Mouse (Mus musculus): ENCODE measurements around the gene Rnf223.

Gene Rnf223

DNA sequence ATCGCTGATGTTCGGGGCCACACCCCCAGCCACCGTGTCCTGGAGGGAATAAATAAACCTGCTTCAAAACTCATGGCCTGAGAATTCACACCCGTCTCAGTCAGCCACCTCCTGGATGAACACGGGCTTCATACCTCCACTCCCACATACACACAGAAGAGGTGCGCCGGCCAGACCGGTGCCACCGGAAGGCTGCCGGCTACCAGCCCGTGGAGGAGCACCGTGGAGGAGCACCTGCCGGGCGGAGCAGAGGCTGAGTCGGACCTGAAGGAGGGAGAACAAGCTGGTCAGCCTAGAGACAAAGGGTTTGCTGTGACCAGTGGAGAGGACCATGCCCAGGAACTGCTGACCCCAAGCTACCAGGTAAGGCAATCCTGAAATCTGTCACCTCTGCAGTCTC, at the start of gene Rnf223:
Gene Rnf223 (plus strand): TSS at position 78 of the 400 bp plus-strand sequence.
- in situ Hi-C loops (cut with MboI; ENCODE audit: low pct_unique_long_range_greater_than_20kb in 1 of 2, low sequenced_read_pairs in 2 of 2, unreplicated experiment in 1 of 2): no loop called here

DNA sequence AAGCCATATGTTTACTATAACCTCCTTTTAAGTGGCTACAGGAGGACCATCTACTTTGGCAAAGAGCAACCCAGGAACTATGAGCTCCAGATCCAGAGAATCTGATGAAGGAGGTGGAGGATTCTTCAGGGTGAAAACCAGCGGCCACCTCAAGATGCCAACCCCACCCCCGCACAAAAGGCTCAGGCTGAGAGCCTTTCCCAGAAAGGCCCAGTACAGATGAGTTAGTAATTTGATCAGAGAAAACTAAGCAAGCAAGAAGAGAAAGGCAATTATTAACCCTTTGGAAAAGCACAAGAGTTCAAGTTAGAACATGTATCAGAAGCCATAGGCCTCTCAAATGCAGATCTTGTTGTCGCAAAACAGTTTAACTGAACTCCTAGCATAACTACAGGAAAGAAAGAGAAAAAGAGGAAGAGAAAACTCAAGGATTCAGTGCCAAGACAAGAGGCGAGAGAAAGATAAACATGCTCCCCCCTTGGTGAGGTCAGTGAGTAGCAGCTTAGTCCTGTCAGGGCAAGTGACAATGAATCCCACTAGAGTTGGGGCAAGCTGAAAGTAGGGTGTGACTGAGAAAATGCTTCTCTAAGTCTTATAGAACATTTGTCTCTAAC, 47.6 kb upstream of the Rnf223 start:
- in situ Hi-C loops (cut with MboI; ENCODE audit: low pct_unique_long_range_greater_than_20kb in 1 of 2, low sequenced_read_pairs in 2 of 2, unreplicated experiment in 1 of 2): no loop called here

DNA sequence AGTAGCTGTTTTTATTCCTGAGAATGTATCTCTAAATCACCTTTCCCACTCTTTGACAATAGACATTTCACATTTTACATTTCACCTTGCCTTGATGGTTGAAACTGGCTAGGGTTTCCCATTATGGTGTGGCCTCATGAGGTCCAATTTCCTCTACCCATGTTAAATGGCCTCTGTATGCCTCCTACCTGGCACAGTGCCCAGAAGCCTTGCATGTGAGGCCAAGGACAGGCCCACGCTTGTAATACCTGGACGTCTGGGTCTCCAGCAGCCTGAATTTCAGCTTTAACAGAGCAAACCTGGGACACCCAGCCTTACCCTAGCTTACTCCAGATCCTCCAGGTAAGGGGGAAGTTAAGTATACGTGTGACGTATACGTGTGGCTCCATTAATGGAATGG, 47.0 kb upstream of the Rnf223 start:
- in situ Hi-C loops (cut with MboI; ENCODE audit: low pct_unique_long_range_greater_than_20kb in 1 of 2, low sequenced_read_pairs in 2 of 2, unreplicated experiment in 1 of 2): no loop called here

DNA sequence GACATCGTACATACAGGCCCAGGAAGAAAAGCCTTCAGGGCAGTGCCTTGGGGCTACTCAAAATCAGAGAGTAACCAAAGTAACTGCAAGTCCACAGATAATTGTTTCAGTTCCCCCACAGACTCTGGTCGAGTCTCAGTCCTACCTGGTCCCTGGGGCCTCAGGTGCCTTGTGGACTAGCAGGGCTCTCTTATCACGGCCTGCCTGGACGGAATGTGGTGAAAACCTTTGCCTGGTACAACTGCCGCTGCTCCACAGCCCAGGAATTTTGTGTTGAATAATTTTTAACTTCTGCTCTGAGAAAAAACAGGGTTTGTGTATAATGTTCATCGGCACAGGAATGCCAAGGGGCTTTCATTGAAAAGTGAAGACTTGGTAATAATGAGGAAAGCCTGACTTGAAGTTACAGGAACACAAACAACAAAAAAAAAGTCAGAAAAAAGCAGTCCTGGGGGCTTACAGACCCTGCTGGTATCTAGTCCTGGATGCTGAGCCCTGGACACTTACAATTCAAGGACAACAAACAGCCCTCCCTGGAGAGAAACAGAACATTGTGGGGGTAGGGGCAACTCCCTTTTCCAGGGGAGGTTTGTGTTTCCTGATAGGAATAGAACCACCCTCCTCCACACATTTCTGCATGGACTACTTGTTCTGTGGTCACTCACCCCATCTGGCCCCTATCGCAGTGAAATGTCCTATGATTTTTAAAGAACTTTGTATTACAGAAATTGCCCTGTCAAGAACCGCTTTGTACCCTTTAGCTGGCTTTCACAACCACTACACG, 46.0 kb upstream of the Rnf223 start:
- in situ Hi-C loops (cut with MboI; ENCODE audit: low pct_unique_long_range_greater_than_20kb in 1 of 2, low sequenced_read_pairs in 2 of 2, unreplicated experiment in 1 of 2): no loop called here

DNA sequence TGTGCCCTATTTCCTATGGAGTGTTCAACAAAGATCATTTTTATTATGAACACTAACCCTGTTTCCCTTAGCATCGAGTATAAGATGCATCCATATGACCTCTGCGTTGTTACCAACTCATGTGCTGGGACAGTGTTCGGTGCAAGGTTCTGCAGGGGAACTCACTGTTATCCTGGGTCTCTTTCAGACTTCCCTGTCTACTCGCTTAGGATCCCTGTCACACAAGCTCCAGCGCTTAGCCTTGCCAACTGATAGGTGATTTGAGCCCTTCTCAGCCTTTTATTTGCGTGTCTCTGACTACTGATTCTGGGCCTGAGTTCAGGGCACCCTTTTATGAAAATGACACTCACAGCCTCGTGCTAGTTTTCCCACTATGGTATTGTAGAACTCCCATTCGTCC, 45.1 kb upstream of the Rnf223 start:
- in situ Hi-C loops (cut with MboI; ENCODE audit: low pct_unique_long_range_greater_than_20kb in 1 of 2, low sequenced_read_pairs in 2 of 2, unreplicated experiment in 1 of 2): no loop called here

DNA sequence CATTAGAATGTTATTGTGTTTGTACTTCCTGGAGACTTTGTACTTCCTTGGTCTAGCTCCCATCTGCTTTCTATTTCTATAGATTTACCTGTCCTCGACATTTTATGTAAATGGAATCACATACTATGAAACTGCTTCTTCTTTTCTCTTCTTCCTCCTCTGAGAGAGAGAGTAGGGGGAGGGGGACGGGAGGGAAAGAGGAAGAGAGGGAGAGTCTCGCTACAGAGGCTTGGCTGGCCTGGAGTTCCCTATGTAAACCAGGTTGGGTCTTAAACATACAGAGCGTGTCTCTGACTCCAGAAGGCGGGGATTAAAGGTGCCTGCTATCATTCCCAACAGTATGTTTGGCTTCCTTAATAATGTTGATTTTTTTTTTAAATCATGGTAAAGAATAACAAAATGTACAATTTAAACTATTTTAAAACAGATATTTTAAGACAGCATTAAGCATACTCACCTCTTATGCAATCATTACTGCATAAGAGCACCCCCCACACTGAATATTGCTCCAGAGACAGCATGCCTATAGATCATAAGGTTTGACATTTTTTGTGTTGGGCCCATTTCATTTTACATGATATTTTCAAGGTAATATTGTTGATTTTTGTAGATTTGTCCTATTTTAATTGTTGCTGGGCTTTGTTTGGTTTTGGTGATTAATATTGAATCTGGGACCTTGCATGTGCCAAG, 42.8 kb upstream of the Rnf223 start:
- in situ Hi-C loops (cut with MboI; ENCODE audit: low pct_unique_long_range_greater_than_20kb in 1 of 2, low sequenced_read_pairs in 2 of 2, unreplicated experiment in 1 of 2): no loop called here

DNA sequence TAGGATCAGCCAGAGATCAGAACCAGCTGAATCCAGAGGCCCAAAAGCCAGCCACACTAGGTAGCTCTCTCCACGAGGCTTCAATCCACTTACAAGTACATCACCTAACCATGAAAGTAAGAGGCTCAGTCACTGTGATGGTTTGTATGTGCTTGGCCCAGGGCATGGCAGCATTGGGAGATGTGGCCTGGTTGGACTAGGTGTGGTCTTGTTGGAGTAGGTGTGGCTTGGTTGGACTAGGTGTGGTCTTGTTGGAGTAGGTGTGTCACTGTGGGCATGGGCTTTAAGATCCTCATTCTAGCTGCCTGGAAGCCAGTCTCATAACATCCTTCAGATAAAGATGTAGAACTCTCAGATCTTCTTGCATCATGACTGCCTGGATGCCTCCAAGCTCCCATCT, 39.1 kb upstream of the Rnf223 start:
- in situ Hi-C loops (cut with MboI; ENCODE audit: low pct_unique_long_range_greater_than_20kb in 1 of 2, low sequenced_read_pairs in 2 of 2, unreplicated experiment in 1 of 2): no loop called here

DNA sequence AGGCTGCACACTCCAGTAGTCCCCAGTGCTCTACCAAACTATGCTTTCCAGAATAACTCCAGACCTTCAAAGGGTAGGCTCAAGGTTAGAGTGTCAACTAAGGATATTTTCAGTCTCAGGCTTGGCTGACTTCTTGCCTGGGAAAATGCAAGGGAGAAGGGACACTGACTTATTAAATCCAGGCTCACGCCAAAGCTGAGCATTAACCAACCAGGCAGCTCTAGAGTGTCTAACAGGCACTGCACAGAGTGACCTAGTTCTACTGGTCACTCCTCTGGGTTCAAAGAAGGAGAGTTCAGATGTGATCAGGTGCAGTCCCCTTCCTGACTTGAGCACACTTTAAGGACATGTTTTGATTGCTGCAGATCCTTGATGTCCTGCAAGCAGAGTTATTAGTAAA, 37.5 kb upstream of the Rnf223 start:
- in situ Hi-C loops (cut with MboI; ENCODE audit: low pct_unique_long_range_greater_than_20kb in 1 of 2, low sequenced_read_pairs in 2 of 2, unreplicated experiment in 1 of 2): no loop called here

DNA sequence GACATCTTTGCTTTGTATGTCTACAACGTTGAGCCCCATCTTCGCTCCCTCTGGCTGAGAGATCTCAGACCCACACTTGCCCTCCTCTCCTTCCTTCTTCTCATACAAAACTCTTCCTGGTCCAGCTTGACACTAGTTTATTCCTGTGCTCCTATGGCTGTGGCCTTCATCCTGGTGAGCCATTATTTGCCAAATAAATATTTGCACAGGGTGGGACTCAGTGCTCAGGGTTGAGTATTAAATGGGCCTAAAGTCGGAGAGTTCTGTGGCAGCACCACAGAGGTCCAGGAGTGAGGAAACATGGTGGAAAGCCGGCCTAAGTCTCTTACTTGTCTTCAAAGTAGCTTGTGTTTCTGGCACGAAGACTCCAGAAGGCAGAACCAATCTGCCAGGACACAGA, 36.6 kb upstream of the Rnf223 start:
- in situ Hi-C loops (cut with MboI; ENCODE audit: low pct_unique_long_range_greater_than_20kb in 1 of 2, low sequenced_read_pairs in 2 of 2, unreplicated experiment in 1 of 2): no loop called here

DNA sequence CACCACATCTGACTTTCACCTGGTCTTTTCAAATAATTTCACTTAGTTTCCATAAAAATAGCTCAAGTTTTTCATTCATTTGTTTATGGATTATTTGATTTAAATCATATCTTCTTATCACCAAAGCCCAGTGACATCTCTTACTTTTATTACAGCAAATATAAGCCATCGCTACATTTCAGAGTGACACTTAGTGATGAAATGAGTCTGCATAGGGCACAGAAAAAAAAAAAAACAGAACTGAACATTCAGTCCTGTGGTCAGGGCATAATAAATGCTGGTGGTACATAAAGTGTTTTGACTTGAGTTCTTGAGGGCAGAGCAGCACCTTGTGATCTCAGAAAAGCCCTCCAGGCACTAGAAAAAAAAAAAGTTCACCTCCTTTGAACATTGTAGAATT, 34.1 kb upstream of the Rnf223 start:
- in situ Hi-C loops (cut with MboI; ENCODE audit: low pct_unique_long_range_greater_than_20kb in 1 of 2, low sequenced_read_pairs in 2 of 2, unreplicated experiment in 1 of 2): loop anchor here in 1 of 2 experiments (5.0 kb wide), 1 partner anchor 64 kb away; no protein-coding TSS in a partner anchor

DNA sequence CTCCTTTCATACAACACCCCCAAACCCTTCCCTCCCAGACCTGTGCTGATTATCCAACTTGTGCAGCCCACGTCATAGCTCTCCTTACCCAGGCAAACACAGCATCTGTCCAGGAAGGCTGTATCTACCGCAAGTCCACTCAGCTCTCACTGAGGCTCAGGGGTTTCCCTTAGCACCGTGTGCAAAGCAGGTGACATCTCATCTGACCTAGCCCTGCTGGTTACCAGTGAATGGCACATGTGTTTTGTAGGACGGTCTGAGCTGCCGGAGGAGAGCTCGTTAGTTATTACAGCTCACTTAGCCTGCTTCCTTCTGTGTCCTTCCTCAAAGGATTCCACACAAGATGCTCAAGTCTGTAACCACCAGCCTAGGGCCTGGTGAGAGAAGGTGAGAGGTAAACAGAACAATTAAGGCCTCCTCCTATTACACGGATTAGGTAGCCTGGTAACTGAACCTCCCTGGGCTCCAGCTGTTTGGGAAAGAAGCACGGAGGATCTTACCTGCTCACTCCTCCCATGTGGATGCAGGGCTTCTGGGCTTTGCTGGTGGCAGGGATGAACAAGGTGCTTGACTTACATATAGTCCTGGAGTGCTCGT, 32.4 kb upstream of the Rnf223 start:
- in situ Hi-C loops (cut with MboI; ENCODE audit: low pct_unique_long_range_greater_than_20kb in 1 of 2, low sequenced_read_pairs in 2 of 2, unreplicated experiment in 1 of 2): loop anchor here in 1 of 2 experiments (5.0 kb wide), 1 partner anchor 66 kb away; no protein-coding TSS in a partner anchor

DNA sequence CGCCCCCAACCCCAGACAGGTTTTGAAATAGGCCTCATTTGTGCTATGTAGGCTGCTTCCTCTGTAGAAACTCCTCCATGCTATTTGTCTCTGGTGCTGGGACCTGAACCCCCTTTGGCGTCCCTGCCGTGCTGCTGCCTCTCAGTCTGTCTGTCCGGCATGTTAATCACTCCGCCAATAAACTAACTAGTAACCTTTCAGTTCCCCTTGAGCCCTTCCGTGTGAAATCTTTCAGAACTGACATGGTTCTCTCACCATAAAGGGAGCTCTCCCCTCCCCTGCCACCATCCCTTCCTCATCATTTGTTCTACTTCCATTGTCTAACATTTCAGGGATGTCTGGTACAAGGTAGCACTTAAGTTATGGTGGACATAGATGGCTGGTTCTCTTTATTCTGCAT, 30.9 kb upstream of the Rnf223 start:
- in situ Hi-C loops (cut with MboI; ENCODE audit: low pct_unique_long_range_greater_than_20kb in 1 of 2, low sequenced_read_pairs in 2 of 2, unreplicated experiment in 1 of 2): loop anchor here in 1 of 2 experiments (5.0 kb wide), 1 partner anchor 67 kb away; no protein-coding TSS in a partner anchor

DNA sequence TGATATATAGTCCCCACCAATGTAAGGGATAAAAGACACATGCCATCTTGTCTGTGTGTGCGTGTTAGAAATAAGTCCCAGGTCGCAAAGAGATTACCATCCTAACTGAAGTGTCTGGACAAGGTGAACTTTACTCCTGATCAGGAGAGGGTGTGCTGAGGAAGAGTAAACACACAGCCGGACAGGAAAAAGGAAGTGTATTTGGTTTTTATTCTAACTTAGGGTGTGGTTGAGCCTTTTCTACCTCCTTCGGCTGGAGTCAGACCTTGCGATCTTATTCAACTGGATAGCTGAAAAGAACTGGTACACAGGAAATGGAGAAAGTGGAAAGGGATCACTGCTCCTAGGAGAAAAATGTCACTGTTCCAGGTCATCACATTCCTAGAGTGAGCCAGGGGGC, 29.8 kb upstream of the Rnf223 start:
- in situ Hi-C loops (cut with MboI; ENCODE audit: low pct_unique_long_range_greater_than_20kb in 1 of 2, low sequenced_read_pairs in 2 of 2, unreplicated experiment in 1 of 2): no loop called here

DNA sequence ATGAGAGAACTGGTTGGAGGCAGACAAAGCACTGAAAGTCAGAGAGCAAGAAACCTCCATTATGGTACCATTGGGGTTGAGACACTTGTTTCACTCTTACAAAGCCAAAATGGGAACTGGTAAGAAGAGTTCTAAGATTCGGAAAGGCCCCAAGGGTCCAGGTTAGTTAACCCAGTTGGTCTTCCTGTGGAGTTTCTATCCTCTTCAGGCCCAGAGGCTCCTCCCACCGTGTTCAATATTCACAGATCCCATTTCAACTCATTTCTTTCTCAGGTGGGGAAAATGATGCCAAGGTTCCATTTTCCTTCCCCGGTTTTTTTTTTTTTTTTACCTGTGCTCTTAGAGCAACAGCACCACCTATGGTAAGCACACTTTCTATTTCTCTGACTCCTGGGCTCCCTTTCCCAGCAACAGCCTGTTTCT, 28.8 kb upstream of the Rnf223 start:
- in situ Hi-C loops (cut with MboI; ENCODE audit: low pct_unique_long_range_greater_than_20kb in 1 of 2, low sequenced_read_pairs in 2 of 2, unreplicated experiment in 1 of 2): no loop called here

DNA sequence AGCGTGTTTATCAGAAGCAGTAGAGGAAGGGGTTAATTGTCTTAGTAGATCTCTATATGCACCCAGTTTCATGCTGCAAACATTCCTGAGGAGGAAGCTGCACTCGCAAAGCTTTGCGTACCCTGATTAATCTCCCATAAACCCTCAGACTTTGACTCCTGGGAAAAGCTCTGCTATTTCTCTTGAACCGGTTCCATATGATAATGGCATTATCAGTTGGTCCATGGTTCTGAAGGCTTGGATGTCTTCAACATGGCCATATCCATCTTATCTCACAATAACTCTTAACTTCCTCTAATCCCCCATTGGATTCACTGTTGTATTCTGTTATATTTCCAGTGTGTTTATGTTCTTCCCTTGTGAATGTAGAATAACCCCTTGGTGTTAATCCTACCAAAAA, 27.0 kb upstream of the Rnf223 start:
- in situ Hi-C loops (cut with MboI; ENCODE audit: low pct_unique_long_range_greater_than_20kb in 1 of 2, low sequenced_read_pairs in 2 of 2, unreplicated experiment in 1 of 2): no loop called here

DNA sequence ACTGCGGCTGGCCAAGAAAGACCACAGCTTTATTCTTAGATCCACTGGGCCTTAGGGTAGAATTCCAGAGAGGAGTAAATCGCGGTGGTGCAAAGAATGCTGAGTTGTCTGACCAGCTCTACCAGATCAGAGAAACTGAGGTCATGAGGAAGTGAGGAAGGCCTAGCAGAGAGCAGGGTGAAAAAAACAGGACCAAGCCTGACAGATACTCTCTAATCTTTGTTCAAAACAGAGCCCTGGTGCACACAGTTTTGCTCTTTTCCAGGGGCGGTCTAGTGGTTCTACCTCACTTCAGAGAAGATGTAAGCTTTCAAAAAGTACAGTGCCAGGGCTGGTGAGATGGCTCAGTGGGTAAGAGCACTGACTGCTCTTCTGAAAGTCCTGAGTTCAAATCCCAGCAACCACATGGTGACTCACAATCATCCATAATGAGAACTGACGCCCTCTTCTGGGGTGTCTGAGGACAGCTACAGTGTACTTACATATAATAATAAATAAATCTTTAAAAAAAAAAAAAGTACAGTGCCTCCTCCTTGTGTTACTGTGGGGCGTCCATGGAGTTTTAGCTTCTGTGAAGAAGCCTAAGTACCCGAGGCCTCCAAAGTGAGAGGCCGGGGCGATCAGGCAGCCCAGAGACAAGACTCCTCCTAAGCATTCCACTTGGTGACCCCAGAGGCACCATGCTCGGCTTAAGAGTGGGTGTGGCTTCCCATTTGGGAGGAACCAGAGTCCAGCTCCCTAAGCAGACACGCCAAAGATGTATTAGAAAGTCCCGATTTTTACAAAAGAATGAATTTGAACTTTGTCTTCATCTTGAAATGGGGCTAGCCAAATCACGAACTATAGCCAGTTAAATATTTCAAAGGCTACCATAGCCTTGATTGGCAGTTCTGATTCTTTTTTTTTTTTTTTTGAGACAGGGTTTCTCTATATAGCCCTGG, 21.4 kb upstream of the Rnf223 start:
- in situ Hi-C loops (cut with MboI; ENCODE audit: low pct_unique_long_range_greater_than_20kb in 1 of 2, low sequenced_read_pairs in 2 of 2, unreplicated experiment in 1 of 2): no loop called here

DNA sequence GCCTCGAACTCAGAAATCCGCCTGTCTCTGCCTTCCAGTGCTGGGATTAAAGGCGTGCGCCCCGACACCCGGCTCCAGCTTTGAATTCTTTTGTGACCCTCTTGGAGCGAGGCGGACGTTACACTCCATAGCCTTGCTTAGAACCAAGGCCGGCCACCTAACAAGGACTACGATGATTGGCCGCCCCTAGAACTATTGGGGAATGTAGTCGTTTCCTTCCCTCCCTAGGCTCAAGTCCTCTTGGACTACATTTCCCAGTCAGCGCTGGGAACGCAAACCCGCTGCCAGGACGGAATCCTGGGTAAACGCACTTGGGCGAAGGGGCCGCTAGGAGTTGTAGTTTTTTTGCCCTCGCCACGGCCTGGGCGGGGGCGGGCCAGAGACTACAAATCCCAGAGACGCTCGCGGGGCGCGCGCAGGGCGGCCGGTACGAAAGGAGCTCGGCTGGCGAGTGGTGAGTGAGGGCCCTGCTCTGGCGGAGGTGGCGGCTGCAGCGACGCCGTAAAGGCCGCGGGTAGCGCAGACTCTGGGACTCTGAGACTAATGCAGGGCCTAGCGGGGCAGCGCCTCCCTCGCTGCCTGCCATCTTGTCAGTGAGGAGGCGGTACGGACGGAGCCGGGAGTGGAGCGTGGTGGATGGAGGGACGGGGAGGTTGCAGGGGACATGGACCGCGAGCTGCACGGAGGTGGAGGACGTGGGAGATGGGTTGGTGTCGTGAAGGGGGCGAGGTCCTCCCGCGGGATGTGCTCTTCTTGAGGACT, 20.6 kb upstream of the Rnf223 start, which contains the start of gene 9430015G10Rik:
Gene 9430015G10Rik (plus strand): TSS at position 413 of the 762 bp plus-strand sequence.
- in situ Hi-C loops (cut with MboI; ENCODE audit: low pct_unique_long_range_greater_than_20kb in 1 of 2, low sequenced_read_pairs in 2 of 2, unreplicated experiment in 1 of 2): no loop called here

Measured in mouse embryonic stem cell (cell line).